Mouse (Mus musculus) adrenal gland, postnatal 10 days (tissue): Measurements from ENCODE around the gene Sv2a. TPM values are rescaled to one million over a fixed set of nuclear protein-coding genes. Genes with fewer than 3 reads are reported as not detected.
"Not testable (repeated sequence)": the region's sequence is repeated elsewhere in the genome, so short reads cannot be mapped to it uniquely, and the experiment has no call there.

Experiments
- DNase-seq: peaks from one replicate; pipeline ENCODE4 v3.0.0; 2021; ENCODE audit warnings: mixed read lengths
- total RNA-seq, 2 experiments: library from RNA; stranded (reverse); gene quantifications; 2 replicates each; pipeline ENCODE4 v1.2.3; 2021

The Sv2a gene
- total RNA-seq, 2 experiments from 2014 or later, result 9.5 to 14.2 TPM

- no peak for DNase-seq
Observed at GRCm38 (mm10) chr3:96173185-96173584, 7.8 kb upstream of the Sv2a start.

- DNase-seq, result not testable (repeated sequence)
Observed at GRCm38 (mm10) chr3:96174042-96174441, 6.9 kb upstream of the Sv2a start.

GRCm38 (mm10) chr3:96175251-96175650, 5.7 kb upstream of the Sv2a start:
- DNase-seq, result no peak

GRCm38 (mm10) chr3:96178427-96178826, 2.5 kb upstream of the Sv2a start:
- no peak for DNase-seq

- no peak for DNase-seq
Observed at GRCm38 (mm10) chr3:96178902-96179301, 2.0 kb upstream of the Sv2a start.

GRCm38 (mm10) chr3:96179531-96179930, 1.4 kb upstream of the Sv2a start:
- peak; percentile 70 for DNase-seq

GRCm38 (mm10) chr3:96181510-96182381, 795 bp downstream of the Sv2a start:
- DNase-seq, result no peak

- no peak for DNase-seq
Observed at GRCm38 (mm10) chr3:96182382-96182776, 1.4 kb downstream of the Sv2a start.

- no peak for DNase-seq
Observed at GRCm38 (mm10) chr3:96192977-96193376, 12.0 kb downstream of the Sv2a start.

GRCm38 (mm10) chr3:96194966-96195365, 14.0 kb downstream of the Sv2a start:
- DNase-seq, result no peak

- DNase-seq, result no peak
Observed at GRCm38 (mm10) chr3:96195616-96196313, 14.8 kb downstream of the Sv2a start.

- no peak for DNase-seq
Observed at GRCm38 (mm10) chr3:96196437-96197128, 15.6 kb downstream of the Sv2a start.

- peak; percentile 90 for DNase-seq
Observed at GRCm38 (mm10) chr3:96197129-96197749, 16.3 kb downstream of the Sv2a start.

- no peak for DNase-seq
Observed at GRCm38 (mm10) chr3:96198181-96198580, 17.2 kb downstream of the Sv2a start.

- DNase-seq, result not testable (repeated sequence)
Observed at GRCm38 (mm10) chr3:96198601-96199251, 17.8 kb downstream of the Sv2a start.

- DNase-seq, result no peak
Observed at GRCm38 (mm10) chr3:96199731-96200130, 18.8 kb downstream of the Sv2a start.

- DNase-seq, result no peak
Observed at GRCm38 (mm10) chr3:96207819-96208218, 26.9 kb downstream of the Sv2a start.

GRCm38 (mm10) chr3:96209242-96209641, 28.3 kb downstream of the Sv2a start:
- DNase-seq, result peak; percentile 51

GRCm38 (mm10) chr3:96219191-96219641, 38.3 kb downstream of the Sv2a start:
- DNase-seq, result peak; percentile 36

GRCm38 (mm10) chr3:96219661-96220130, 38.7 kb downstream of the Sv2a start, which contains the start of the genes Bola1 and Hist2h2ab:
Gene Bola1 (minus strand): TSS chr3:96219709.
Gene Hist2h2ab (plus strand): TSS chr3:96219865.
- DNase-seq, result peak; percentile 79

GRCm38 (mm10) chr3:96220131-96220764, 39.3 kb downstream of the Sv2a start:
- DNase-seq, result peak; percentile 35
